Mouse (Mus musculus) granulocyte monocyte progenitor cell, adult 5-6 weeks (primary cell): Measurements from ENCODE around the gene Timm13. TPM values are rescaled to one million over a fixed set of nuclear protein-coding genes. Genes with fewer than 3 reads are reported as not detected.

Experiments used
- ATAC-seq: replicated peaks from 2 replicates; pipeline ENCODE4 v1.8.0; 2016; ENCODE audit warnings: mild to moderate bottlenecking, moderate TSS enrichment, inconsistent platforms; ENCODE audit not compliant: poor library complexity, severe bottlenecking
- total RNA-seq, 2 experiments: library from RNA; stranded (forward) in 1 of 2; stranded (reverse) in 1 of 2; fragments of 200-712, 200-1000 nt in 1 of 2; fragments of >200 nt in 1 of 2; fragmentation: Nextera tagmentation in 1 of 2; gene quantifications; 2 replicates each; pipeline ENCODE4 v1.2.3; 2014 to 2017

Gene Timm13
- total RNA-seq, 2 experiments from 2014 or later, result 50.4 to 158 TPM

GRCm38 (mm10) chr10:80876594-80876993 lies 24.2 kb downstream of the Timm13 start:
- ATAC-seq, result no peak

DNA sequence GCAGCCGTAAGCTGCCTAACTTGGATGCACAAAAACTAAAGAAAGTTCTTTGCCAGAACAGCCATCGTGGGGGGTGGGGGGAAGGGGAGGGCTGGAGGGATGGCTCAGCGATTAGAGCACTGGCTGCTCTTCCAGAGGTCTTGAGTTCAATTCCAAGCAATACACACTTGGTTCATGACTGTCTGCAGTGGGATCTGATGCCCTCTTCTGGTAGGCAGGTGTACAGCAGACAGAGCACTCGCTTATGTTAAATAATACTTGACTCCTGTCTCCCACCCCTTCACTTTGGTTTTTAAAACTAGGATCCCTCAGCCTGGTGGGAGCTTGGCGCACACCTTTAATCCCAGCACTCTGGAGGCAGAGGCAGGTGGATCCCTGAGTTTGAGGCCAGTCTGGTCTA lies 24.7 kb downstream of the Timm13 start:
- peak; percentile 55 for ATAC-seq

GRCm38 (mm10) chr10:80874035-80874434 lies 26.7 kb downstream of the Timm13 start:
- ATAC-seq, result no peak

DNA sequence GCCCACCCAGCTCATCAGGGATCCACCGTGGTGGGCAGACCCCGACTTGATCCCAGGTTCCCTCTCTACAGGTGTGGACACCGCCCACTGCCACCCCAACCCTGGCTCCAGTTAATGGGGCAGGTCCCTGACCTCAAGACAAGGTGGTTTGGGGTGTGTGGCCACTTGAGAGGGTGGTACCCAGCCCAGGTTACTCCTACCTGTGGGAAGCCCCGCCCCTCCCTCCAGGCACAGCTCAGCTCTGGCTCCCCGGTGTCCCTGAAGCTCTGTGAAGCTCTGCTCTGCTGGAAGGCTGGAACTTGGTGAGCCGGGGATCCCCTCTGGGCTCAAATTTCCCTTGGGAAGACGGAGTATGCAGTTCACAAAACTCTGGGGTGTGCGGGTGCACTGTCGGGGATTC lies 29.2 kb downstream of the Timm13 start, which contains the start of gene Tmprss9:
Gene Tmprss9 (plus strand): TSS at position 268 of the 400 bp plus-strand sequence.
- no peak for ATAC-seq

DNA sequence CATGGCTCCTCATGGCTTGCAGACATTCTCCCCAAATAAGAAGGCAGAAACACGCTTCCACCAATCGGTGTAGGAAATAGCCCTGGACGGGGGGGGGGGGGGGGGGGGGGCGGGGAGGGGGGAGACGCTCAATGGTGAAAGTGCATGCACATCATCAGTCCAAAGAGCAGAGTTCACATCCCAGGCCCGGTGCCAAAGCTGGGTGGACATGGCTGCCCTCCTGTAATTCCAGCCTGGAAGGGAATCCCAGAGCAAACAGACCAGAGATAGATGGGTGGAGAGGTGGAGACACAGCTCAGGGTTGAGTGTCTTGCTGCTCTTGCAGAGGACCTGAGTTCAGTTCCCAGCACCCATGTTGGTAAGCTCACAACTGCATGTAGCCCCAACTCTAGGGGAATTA lies 29.8 kb downstream of the Timm13 start:
- no peak for ATAC-seq

DNA sequence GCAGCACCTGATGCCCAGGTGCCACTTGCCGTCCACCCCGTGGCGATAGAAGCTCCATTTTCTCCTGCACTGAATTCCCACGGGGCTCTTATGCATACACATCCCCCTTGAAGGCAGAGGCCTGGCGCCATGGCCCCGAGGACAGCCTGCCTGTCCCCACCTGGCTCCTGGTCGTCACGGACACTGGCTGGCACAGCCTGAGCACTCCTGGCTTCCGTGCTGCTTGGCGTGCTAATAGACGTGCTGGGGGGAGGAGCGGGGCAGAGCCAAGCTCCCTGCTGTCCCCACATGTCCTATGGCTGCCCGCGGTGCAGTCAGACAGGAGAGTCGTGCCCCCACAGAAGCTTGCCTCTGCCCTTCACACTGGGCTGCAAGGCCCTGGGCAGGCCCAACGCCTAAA lies 36.3 kb downstream of the Timm13 start:
- no peak for ATAC-seq

GRCm38 (mm10) chr10:80862305-80862704 lies 38.5 kb downstream of the Timm13 start:
- ATAC-seq, result no peak

DNA sequence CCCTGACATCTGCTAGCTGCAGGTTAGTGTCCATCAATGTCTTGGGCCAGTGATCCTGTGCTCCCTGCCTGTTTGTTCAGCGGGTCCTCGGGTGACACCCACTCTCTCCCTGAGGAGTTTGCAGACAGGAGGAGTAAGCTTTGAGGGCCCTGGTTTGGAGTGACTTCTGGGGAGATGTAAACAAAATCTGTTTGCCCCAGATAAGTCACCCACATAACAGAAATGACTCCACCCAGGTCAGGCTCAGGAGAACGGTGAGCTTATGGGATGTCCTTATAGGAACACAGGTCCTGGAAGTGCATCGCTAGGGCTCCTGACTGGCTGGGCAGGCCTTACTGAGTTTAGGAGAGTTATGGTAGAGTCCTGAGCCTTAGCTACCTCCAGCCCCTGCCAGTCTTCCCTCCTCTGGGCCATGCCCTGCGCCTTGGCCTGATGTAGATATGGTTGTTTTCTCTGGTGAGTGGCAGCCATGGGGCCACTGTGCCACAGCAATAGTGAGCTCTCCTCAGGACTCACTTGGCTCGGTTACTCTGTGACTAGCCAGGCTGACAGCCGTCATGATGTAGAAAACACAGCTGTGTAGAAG lies 42.3 kb downstream of the Timm13 start:
- ATAC-seq, result no peak

GRCm38 (mm10) chr10:80857848-80858247 lies 42.9 kb downstream of the Timm13 start:
- ATAC-seq, result no peak

DNA sequence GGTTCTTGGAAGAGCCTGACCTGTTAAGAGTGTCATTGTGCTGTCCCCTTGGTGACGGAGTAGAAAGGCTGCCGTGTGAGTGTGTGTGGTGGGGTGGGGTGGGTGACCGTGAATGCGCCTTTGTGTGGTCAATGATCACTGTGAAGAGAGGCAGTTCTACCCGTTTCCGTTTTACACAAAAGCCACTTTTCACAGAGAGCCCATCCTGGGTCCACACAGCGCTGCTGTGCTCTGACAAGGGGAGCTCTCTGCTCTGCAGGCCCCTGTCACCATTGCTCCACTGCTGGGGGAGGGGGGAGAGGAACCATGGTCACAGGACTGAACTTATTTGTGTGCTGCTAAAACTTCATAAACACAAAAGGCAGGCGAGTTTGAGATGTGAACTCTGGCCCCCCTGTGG lies 43.4 kb downstream of the Timm13 start:
- no peak for ATAC-seq

DNA sequence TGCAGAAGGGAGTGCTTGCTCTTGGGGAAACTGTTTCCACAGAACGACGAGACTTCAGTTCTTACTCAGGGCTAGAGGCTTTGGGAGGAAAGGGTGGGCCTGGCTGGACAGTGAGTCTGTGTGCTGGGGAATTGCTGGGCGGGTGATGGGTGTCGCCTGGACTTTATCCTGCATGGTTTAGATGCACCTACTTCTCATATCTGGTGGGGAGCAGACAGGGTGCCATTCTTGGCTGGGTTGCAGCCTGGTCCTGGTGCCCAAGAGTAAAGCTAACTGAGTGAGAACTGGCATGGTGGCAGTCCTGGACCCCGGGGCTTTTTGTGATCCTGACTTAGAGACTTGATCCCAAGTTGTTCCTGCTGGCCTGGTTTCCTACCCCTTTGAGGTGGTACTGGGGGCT lies 43.9 kb downstream of the Timm13 start:
- ATAC-seq, result no peak

- ATAC-seq, result peak; percentile 64
Measured at GRCm38 (mm10) chr10:80856267-80856666, 44.5 kb downstream of the Timm13 start.

DNA sequence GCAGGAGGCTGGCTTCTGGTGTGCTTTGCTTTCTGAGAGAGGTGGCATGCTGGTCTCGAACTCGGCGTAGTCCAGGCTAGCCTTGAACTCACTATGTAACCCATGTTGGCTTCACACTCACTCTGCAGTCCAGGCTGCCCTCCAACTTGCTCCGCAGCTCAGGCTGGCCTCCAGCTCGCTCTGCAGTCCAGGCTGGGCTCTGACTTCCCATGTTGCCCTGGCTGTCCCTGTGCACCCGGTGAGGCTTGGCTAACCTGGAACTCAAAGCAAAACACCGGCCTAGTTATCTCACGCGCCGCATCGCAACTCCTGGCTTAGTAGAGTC lies 45.1 kb downstream of the Timm13 start:
- no peak for ATAC-seq

GRCm38 (mm10) chr10:80854913-80855748 lies 45.6 kb downstream of the Timm13 start, which contains the start of the genes Lsm7 and Sppl2b:
Lsm7 (minus strand) TSS chr10:80855209.
Sppl2b (plus strand) TSS chr10:80855275.
- ATAC-seq, result peak; percentile 75

Other genes starting within 250 kb of the Timm13 start
- gene Btbd2, start 243.9 kb downstream of the Timm13 start, total RNA-seq (2014; fragmentation: Nextera tagmentation), result 26.1 and 34.6 TPM in 2 replicates
- gene Btbd2, start 243.9 kb downstream of the Timm13 start, total RNA-seq (2017), result 13.3 and 34.8 TPM in 2 replicates
- gene Mknk2, start 222.9 kb downstream of the Timm13 start, total RNA-seq (2014; fragmentation: Nextera tagmentation), result 49.2 and 63.3 TPM in 2 replicates
- gene Mknk2, start 222.9 kb downstream of the Timm13 start, total RNA-seq (2017), result 37.7 and 58.0 TPM in 2 replicates
- gene Mob3a, start 199.0 kb downstream of the Timm13 start, total RNA-seq (2014; fragmentation: Nextera tagmentation), result 34.1 and 37.2 TPM in 2 replicates
- 34.2 and 59.8 TPM in 2 replicates for gene Mob3a, start 199.0 kb downstream of the Timm13 start, total RNA-seq (2017)
- 9.0 and 17.3 TPM in 2 replicates for gene Izumo4, start 198.8 kb downstream of the Timm13 start, total RNA-seq (2014; fragmentation: Nextera tagmentation)
- gene Izumo4, start 198.8 kb downstream of the Timm13 start, total RNA-seq (2017), result 7.1 and 7.8 TPM in 2 replicates
- gene Ap3d1, start 158.7 kb downstream of the Timm13 start, total RNA-seq (2014; fragmentation: Nextera tagmentation), result 43.2 and 47.8 TPM in 2 replicates
- 34.5 and 42.2 TPM in 2 replicates for gene Ap3d1, start 158.7 kb downstream of the Timm13 start, total RNA-seq (2017)
- gene Dot1l, start 145.8 kb downstream of the Timm13 start, total RNA-seq (2014; fragmentation: Nextera tagmentation), result 41.6 and 52.6 TPM in 2 replicates
- gene Dot1l, start 145.8 kb downstream of the Timm13 start, total RNA-seq (2017), result 9.7 and 13.4 TPM in 2 replicates
- gene Sf3a2, start 102.8 kb downstream of the Timm13 start, total RNA-seq (2014; fragmentation: Nextera tagmentation), result 88.0 and 106 TPM in 2 replicates
- 13.8 and 18.3 TPM in 2 replicates for gene Sf3a2, start 102.8 kb downstream of the Timm13 start, total RNA-seq (2017)
- 99.1 and 108 TPM in 2 replicates for gene Plekhj1, start 102.3 kb downstream of the Timm13 start, total RNA-seq (2014; fragmentation: Nextera tagmentation)
- gene Plekhj1, start 102.3 kb downstream of the Timm13 start, total RNA-seq (2017), result 33.0 and 33.7 TPM in 2 replicates
- not detected in 2 replicates for gene Amh, start 95.7 kb downstream of the Timm13 start, total RNA-seq (2014; fragmentation: Nextera tagmentation)
- 0.15 TPM in 1 of 2 replicates, not detected in the other for gene Amh, start 95.7 kb downstream of the Timm13 start, total RNA-seq (2017)
- not detected in 2 replicates for gene Jsrp1, start 87.5 kb downstream of the Timm13 start, total RNA-seq (2014; fragmentation: Nextera tagmentation)
- not detected in 2 replicates for gene Jsrp1, start 87.5 kb downstream of the Timm13 start, total RNA-seq (2017)
- gene Oaz1, start 74.3 kb downstream of the Timm13 start, total RNA-seq (2014; fragmentation: Nextera tagmentation), result 1,332 and 1,363 TPM in 2 replicates
- gene Oaz1, start 74.3 kb downstream of the Timm13 start, total RNA-seq (2017), result 324 and 374 TPM in 2 replicates
- 0.21 TPM in 1 of 2 replicates, not detected in the other for gene Lingo3, start 56.9 kb downstream of the Timm13 start, total RNA-seq (2014; fragmentation: Nextera tagmentation)
- gene Lingo3, start 56.9 kb downstream of the Timm13 start, total RNA-seq (2017), result 0.15 TPM in 1 of 2 replicates, not detected in the other
- 207 and 210 TPM in 2 replicates for gene Lsm7, start 45.8 kb downstream of the Timm13 start, total RNA-seq (2014; fragmentation: Nextera tagmentation)
- 378 and 439 TPM in 2 replicates for gene Lsm7, start 45.8 kb downstream of the Timm13 start, total RNA-seq (2017)
- 15.2 and 20.9 TPM in 2 replicates for gene Sppl2b, start 45.7 kb downstream of the Timm13 start, total RNA-seq (2014; fragmentation: Nextera tagmentation)
- 12.2 and 14.1 TPM in 2 replicates for gene Sppl2b, start 45.7 kb downstream of the Timm13 start, total RNA-seq (2017)
- gene Tmprss9, start 29.1 kb downstream of the Timm13 start, total RNA-seq (2014; fragmentation: Nextera tagmentation), result not detected in 2 replicates
- gene Tmprss9, start 29.1 kb downstream of the Timm13 start, total RNA-seq (2017), result not detected in 2 replicates
- 24.9 and 35.1 TPM in 2 replicates for gene Lmnb2, start 17.3 kb upstream of the Timm13 start, total RNA-seq (2014; fragmentation: Nextera tagmentation)
- 56.2 and 62.8 TPM in 2 replicates for gene Lmnb2, start 17.3 kb upstream of the Timm13 start, total RNA-seq (2017)
- gene Gadd45b, start 29.1 kb upstream of the Timm13 start, total RNA-seq (2014; fragmentation: Nextera tagmentation), result 20.1 and 21.5 TPM in 2 replicates
- 25.6 and 27.6 TPM in 2 replicates for gene Gadd45b, start 29.1 kb upstream of the Timm13 start, total RNA-seq (2017)
- gene Gng7, start 114.0 kb upstream of the Timm13 start, total RNA-seq (2014; fragmentation: Nextera tagmentation), result 0.30 and 1.5 TPM in 2 replicates
- gene Gng7, start 114.0 kb upstream of the Timm13 start, total RNA-seq (2017), result 0.09 and 0.46 TPM in 2 replicates
- not detected in 2 replicates for gene Diras1, start 124.7 kb upstream of the Timm13 start, total RNA-seq (2014; fragmentation: Nextera tagmentation)
- not detected in 2 replicates for gene Diras1, start 124.7 kb upstream of the Timm13 start, total RNA-seq (2017)
- gene Slc39a3, start 136.5 kb upstream of the Timm13 start, total RNA-seq (2014; fragmentation: Nextera tagmentation), result 3.1 and 5.9 TPM in 2 replicates
- gene Slc39a3, start 136.5 kb upstream of the Timm13 start, total RNA-seq (2017), result 4.3 and 5.3 TPM in 2 replicates
- gene Sgta, start 159.2 kb upstream of the Timm13 start, total RNA-seq (2014; fragmentation: Nextera tagmentation), result 33.8 and 47.9 TPM in 2 replicates
- 37.5 and 41.7 TPM in 2 replicates for gene Sgta, start 159.2 kb upstream of the Timm13 start, total RNA-seq (2017)
- 23.3 and 24.4 TPM in 2 replicates for gene Thop1, start 169.1 kb upstream of the Timm13 start, total RNA-seq (2014; fragmentation: Nextera tagmentation)
- 24.7 and 26.3 TPM in 2 replicates for gene Thop1, start 169.1 kb upstream of the Timm13 start, total RNA-seq (2017)
- gene Creb3l3, start 197.9 kb upstream of the Timm13 start, total RNA-seq (2014; fragmentation: Nextera tagmentation), result 0.43 TPM in 1 of 2 replicates, not detected in the other
- 0.86 and 1.3 TPM in 2 replicates for gene Creb3l3, start 197.9 kb upstream of the Timm13 start, total RNA-seq (2017)
- gene Map2k2, start 204.9 kb upstream of the Timm13 start, total RNA-seq (2014; fragmentation: Nextera tagmentation), result 35.0 and 72.7 TPM in 2 replicates
- 46.7 and 50.8 TPM in 2 replicates for gene Map2k2, start 204.9 kb upstream of the Timm13 start, total RNA-seq (2017)
- gene Zbtb7a, start 234.3 kb upstream of the Timm13 start, total RNA-seq (2014; fragmentation: Nextera tagmentation), result 16.1 and 20.6 TPM in 2 replicates
- gene Zbtb7a, start 234.3 kb upstream of the Timm13 start, total RNA-seq (2017), result 7.1 and 8.0 TPM in 2 replicates